Mouse (Mus musculus) heart, embryonic 16.5 days (tissue): ENCODE measurements around the gene Cox4i2. TPM values are rescaled to one million over a fixed set of nuclear protein-coding genes. Genes with fewer than 3 reads are reported as not detected.

Source experiments
- ATAC-seq: fragments of 200-750 bp; cut with Nextera tagmentation; replicated peaks from 2 replicates; pipeline ENCODE4 v1.8.0; 2017; ENCODE audit warnings: moderate number of reproducible peaks; ENCODE audit not compliant: insufficient read depth, low FRiP score; ENCODE audit errors: extremely low read depth
- H3K27ac ChIP-seq: fragments of 300-500 bp; sonication (generic); 2 replicates; pipeline ENCODE4 v1.5.1; 2014; ENCODE audit warnings: mild to moderate bottlenecking, low read length, control low read depth, moderate library complexity
- H3K27me3 ChIP-seq: fragments of 300-500 bp; sonication (generic); 2 replicates; pipeline ENCODE4 v1.6.1; 2014; ENCODE audit warnings: low read length, mixed read lengths; ENCODE audit not compliant: control insufficient read depth, insufficient read depth
- H3K36me3 ChIP-seq: fragments of 300-500 bp; sonication (generic); 2 replicates; pipeline ENCODE4 v1.6.1; 2014; ENCODE audit not compliant: control insufficient read depth, insufficient read depth
- H3K4me1 ChIP-seq: fragments of 300-500 bp; sonication (generic); 2 replicates; pipeline ENCODE4 v1.6.1; 2014; ENCODE audit warnings: low read length, mixed read lengths; ENCODE audit not compliant: control insufficient read depth, insufficient read depth
- H3K4me2 ChIP-seq: fragments of 300-500 bp; sonication (generic); 2 replicates; pipeline ENCODE4 v1.6.1; 2014; ENCODE audit warnings: low read depth, mild to moderate bottlenecking, control low read depth, low read length
- H3K4me3 ChIP-seq: fragments of 300-500 bp; sonication (generic); 2 replicates; pipeline ENCODE4 v1.5.1; 2014; ENCODE audit warnings: mild to moderate bottlenecking, control low read depth, low read length
- H3K9ac ChIP-seq: fragments of 300-500 bp; sonication (generic); 2 replicates; pipeline ENCODE4 v1.6.1; 2014; ENCODE audit warnings: low read length, control low read depth
- H3K9me3 ChIP-seq: fragments of 300-500 bp; sonication (generic); replicated peaks from 2 replicates; pipeline ENCODE4 v1.6.1; 2016; ENCODE audit warnings: low read length; ENCODE audit not compliant: control insufficient read depth
- WGBS: fragments of 180-500 bp; shearing (Covaris S2); extraction: QIAGEN DNeasy Blood & Tissue Kit; methylation state at CpG from one replicate; pipeline ENCODE4 v1.1.7; 2014; 5-methylcytosine and 5-hydroxymethylcytosine counted together
- polyA plus RNA-seq: library from polyadenylated mRNA; unstranded; fragments of >200 nt; fragmentation: Nextera tagmentation; extraction: Ambion mirVana; gene quantifications from 2 replicates; pipeline ENCODE4 v1.2.1, GENCODE M21; 2015

Cox4i2 gene
- polyA plus RNA-seq, 1 experiment from 2014 or later: 26.7 TPM

- H3K9me3 ChIP-seq: no peaks in the 10 kb centered on the region
- 0 out of 2 replicates have a peak, but pooled peaks have one; percentile 15 for ATAC-seq
- H3K4me1 ChIP-seq: peaks cover 14% of the 10 kb centered on the region
- H3K27me3 ChIP-seq: no peaks in the 10 kb centered on the region
- H3K4me2 ChIP-seq: no peak overlapping the region
- H3K36me3 ChIP-seq: no peaks in the 10 kb centered on the region
- H3K9ac ChIP-seq: no peak overlapping the region
- 26% methylated on average over 4 of the region's 4 CpGs for WGBS
- peak overlapping the region; percentile 46 for H3K27ac ChIP-seq
- H3K4me3 ChIP-seq: no peak overlapping the region
These were observed 4.4 kb downstream of the Cox4i2 start for GRCm38 (mm10) chr2:152758351-152758750.

GRCm38 (mm10) chr2:152763310-152763709 lies 9.3 kb downstream of the Cox4i2 start:
- H3K4me1 ChIP-seq: peaks cover 22% of the 10 kb centered on the region
- no peak overlapping the region for H3K4me2 ChIP-seq
- no peaks in the 10 kb centered on the region for H3K36me3 ChIP-seq
- H3K27ac ChIP-seq: no peak overlapping the region
- ATAC-seq: no peak
- no peak overlapping the region for H3K9ac ChIP-seq
- no peak overlapping the region for H3K4me3 ChIP-seq
- WGBS: 67% methylated on average over 6 of the region's 6 CpGs
- H3K27me3 ChIP-seq: no peaks in the 10 kb centered on the region
- no peaks in the 10 kb centered on the region for H3K9me3 ChIP-seq

- peak; percentile 35; the same call in 1 of the 2 replicates for ATAC-seq
- H3K36me3 ChIP-seq: no peaks in the 10 kb centered on the region
- peak overlapping the region; percentile 36 for H3K4me2 ChIP-seq
- no peaks in the 10 kb centered on the region for H3K9me3 ChIP-seq
- peak overlapping the region; percentile 39; the same call in 1 of the 2 replicates for H3K9ac ChIP-seq
- 13% methylated on average over 14 of the region's 14 CpGs for WGBS
- H3K4me1 ChIP-seq: peaks cover 17% of the 10 kb centered on the region
- no peak overlapping the region for H3K4me3 ChIP-seq
- peak overlapping the region; percentile 34; the same call in 1 of the 2 replicates for H3K27ac ChIP-seq
- no peaks in the 10 kb centered on the region for H3K27me3 ChIP-seq
These were observed 10.4 kb downstream of the Cox4i2 start for GRCm38 (mm10) chr2:152764172-152765044.

- no peaks in the 10 kb centered on the region for H3K27me3 ChIP-seq
- no peak overlapping the region for H3K4me2 ChIP-seq
- ATAC-seq: no peak
- no peak overlapping the region for H3K4me3 ChIP-seq
- 38% methylated on average over 7 of the region's 7 CpGs for WGBS
- no peak overlapping the region for H3K9ac ChIP-seq
- no peak overlapping the region for H3K27ac ChIP-seq
- no peaks in the 10 kb centered on the region for H3K36me3 ChIP-seq
- peaks cover 17% of the 10 kb centered on the region for H3K4me1 ChIP-seq
- no peaks in the 10 kb centered on the region for H3K9me3 ChIP-seq
These were observed 11.2 kb downstream of the Cox4i2 start for GRCm38 (mm10) chr2:152765045-152765674.

GRCm38 (mm10) chr2:152766387-152767123 lies 12.6 kb downstream of the Cox4i2 start:
- Histone ChIP-seq H3K9ac (0 out of 2 replicates have a peak overlapping the region, but pooled peaks have one; percentile 28), H3K27me3 (no peaks in the 10 kb centered on the region), H3K36me3 (no peaks in the 10 kb centered on the region), H3K4me1 (peaks cover 17% of the 10 kb centered on the region), H3K9me3 (no peaks in the 10 kb centered on the region), H3K4me2 (peak overlapping the region; percentile 40; the same call in 1 of the 2 replicates), H3K27ac (no peak overlapping the region), H3K4me3 (no peak overlapping the region)
- ATAC-seq: peak; percentile 34; the same call in 1 of the 2 replicates
- WGBS: 11% methylated on average over 25 of the region's 25 CpGs

- H3K36me3 ChIP-seq: no peaks in the 10 kb centered on the region
- no peak overlapping the region for H3K9ac ChIP-seq
- peaks cover 17% of the 10 kb centered on the region for H3K4me1 ChIP-seq
- ATAC-seq: no peak
- no peaks in the 10 kb centered on the region for H3K9me3 ChIP-seq
- H3K4me2 ChIP-seq: no peak overlapping the region
- H3K27ac ChIP-seq: no peak overlapping the region
- no peaks in the 10 kb centered on the region for H3K27me3 ChIP-seq
- 58% methylated on average over 12 of the region's 12 CpGs for WGBS
- H3K4me3 ChIP-seq: no peak overlapping the region
These were observed 13.8 kb downstream of the Cox4i2 start for GRCm38 (mm10) chr2:152767618-152768271.

GRCm38 (mm10) chr2:152769677-152770076 lies 15.7 kb downstream of the Cox4i2 start:
- no peaks in the 10 kb centered on the region for H3K36me3 ChIP-seq
- no peaks in the 10 kb centered on the region for H3K9me3 ChIP-seq
- no peak overlapping the region for H3K4me2 ChIP-seq
- no peak overlapping the region for H3K27ac ChIP-seq
- no peak overlapping the region for H3K9ac ChIP-seq
- no peaks in the 10 kb centered on the region for H3K27me3 ChIP-seq
- no peak for ATAC-seq
- H3K4me3 ChIP-seq: no peak overlapping the region
- H3K4me1 ChIP-seq: peaks cover 8% of the 10 kb centered on the region; the same call in 1 of the 2 replicates
- 60% methylated on average over 7 of the region's 7 CpGs for WGBS

GRCm38 (mm10) chr2:152771571-152771970 lies 17.6 kb downstream of the Cox4i2 start:
- WGBS: 82% methylated on average over 9 of the region's 9 CpGs
- ATAC-seq: no peak
- H3K27me3 ChIP-seq: no peaks in the 10 kb centered on the region
- H3K4me2 ChIP-seq: no peak overlapping the region
- no peak overlapping the region for H3K4me3 ChIP-seq
- H3K9me3 ChIP-seq: no peaks in the 10 kb centered on the region
- H3K9ac ChIP-seq: no peak overlapping the region
- no peaks in the 10 kb centered on the region for H3K36me3 ChIP-seq
- H3K4me1 ChIP-seq: peaks cover 3% of the 10 kb centered on the region; the same call in 1 of the 2 replicates
- H3K27ac ChIP-seq: no peak overlapping the region
